Mouse (Mus musculus): ENCODE measurements around the gene Hspa2. TPM values are rescaled to one million over a fixed set of nuclear protein-coding genes. Genes with fewer than 3 reads are reported as not detected.

Gene Hspa2
- polyA plus RNA-seq, 1 experiment from 2014 or later: 12.5 TPM

- H3K4me3 ChIP-seq (ENCODE audit: low read length): no peak overlapping the region
- H3K27me3 ChIP-seq (ENCODE audit: insufficient read depth, low read length): peaks cover 19% of the 10 kb centered on the region
- no peak overlapping the region for H3K9ac ChIP-seq (replicated peaks; ENCODE audit: low read length)
- WGBS: 58% methylated on average over 3 of the region's 3 CpGs
- no peak for ATAC-seq (ENCODE audit: low FRiP score, low TSS enrichment)
- H3K4me2 ChIP-seq (replicated peaks; ENCODE audit: low read depth, low read length): no peak overlapping the region
- H3K36me3 ChIP-seq (ENCODE audit: insufficient read depth, low read length): no peaks in the 10 kb centered on the region
- H3K27ac ChIP-seq (ENCODE audit: low read length): no peak overlapping the region
- H3K9me3 ChIP-seq (ENCODE audit: low read length): no peaks in the 10 kb centered on the region
- peaks cover 22% of the 10 kb centered on the region for H3K4me1 ChIP-seq (ENCODE audit: insufficient read depth, low read length)
Observed at GRCm38 (mm10) chr12:76401674-76402073, 2.3 kb upstream of the Hspa2 start.

GRCm38 (mm10) chr12:76402991-76403885 lies 738 bp upstream of the Hspa2 start:
- peak overlapping the region; percentile 88 for H3K27ac ChIP-seq (ENCODE audit: low read length)
- peak overlapping the region; percentile 75 for H3K9ac ChIP-seq (replicated peaks; ENCODE audit: low read length)
- peak overlapping the region; percentile 70 for H3K4me3 ChIP-seq (ENCODE audit: low read length)
- H3K4me2 ChIP-seq (replicated peaks; ENCODE audit: low read depth, low read length): peak overlapping the region; percentile 83
- peak; percentile 92 for ATAC-seq (ENCODE audit: low FRiP score, low TSS enrichment)
- WGBS: 2% methylated on average over 52 of the region's 54 CpGs
- H3K4me1 ChIP-seq (ENCODE audit: insufficient read depth, low read length): peaks cover 22% of the 10 kb centered on the region
- no peaks in the 10 kb centered on the region for H3K36me3 ChIP-seq (ENCODE audit: insufficient read depth, low read length)
- peaks cover 29% of the 10 kb centered on the region for H3K27me3 ChIP-seq (ENCODE audit: insufficient read depth, low read length)
- no peaks in the 10 kb centered on the region for H3K9me3 ChIP-seq (ENCODE audit: low read length)

GRCm38 (mm10) chr12:76404836-76405182 lies 833 bp downstream of the Hspa2 start:
- no peaks in the 10 kb centered on the region for H3K36me3 ChIP-seq (ENCODE audit: insufficient read depth, low read length)
- no peak overlapping the region for H3K27ac ChIP-seq (ENCODE audit: low read length)
- H3K27me3 ChIP-seq (ENCODE audit: insufficient read depth, low read length): peaks cover 29% of the 10 kb centered on the region
- peak overlapping the region; percentile 70 for H3K4me3 ChIP-seq (ENCODE audit: low read length)
- no peak overlapping the region for H3K9ac ChIP-seq (replicated peaks; ENCODE audit: low read length)
- peak overlapping the region; percentile 83 for H3K4me2 ChIP-seq (replicated peaks; ENCODE audit: low read depth, low read length)
- no peaks in the 10 kb centered on the region for H3K9me3 ChIP-seq (ENCODE audit: low read length)
- 9% methylated on average over 20 of the region's 20 CpGs for WGBS
- H3K4me1 ChIP-seq (ENCODE audit: insufficient read depth, low read length): peaks cover 22% of the 10 kb centered on the region
- ATAC-seq (ENCODE audit: low FRiP score, low TSS enrichment): no peak

GRCm38 (mm10) chr12:76405183-76405970 lies 1.4 kb downstream of the Hspa2 start:
- Histone ChIP-seq H3K4me2 (replicated peaks; ENCODE audit: low read depth, low read length) (peak overlapping the region; percentile 83), H3K27me3 (ENCODE audit: insufficient read depth, low read length) (peaks cover 29% of the 10 kb centered on the region), H3K27ac (ENCODE audit: low read length) (no peak overlapping the region), H3K9me3 (ENCODE audit: low read length) (no peaks in the 10 kb centered on the region), H3K4me3 (ENCODE audit: low read length) (peak overlapping the region; percentile 70), H3K4me1 (ENCODE audit: insufficient read depth, low read length) (peaks cover 22% of the 10 kb centered on the region), H3K36me3 (ENCODE audit: insufficient read depth, low read length) (no peaks in the 10 kb centered on the region), H3K9ac (replicated peaks; ENCODE audit: low read length) (peak overlapping the region; percentile 44)
- WGBS: 3% methylated on average over 64 of the region's 64 CpGs
- ATAC-seq (ENCODE audit: low FRiP score, low TSS enrichment): no peak

GRCm38 (mm10) chr12:76405971-76406370 lies 2.0 kb downstream of the Hspa2 start:
- no peak overlapping the region for H3K27ac ChIP-seq (ENCODE audit: low read length)
- peaks cover 29% of the 10 kb centered on the region for H3K27me3 ChIP-seq (ENCODE audit: insufficient read depth, low read length)
- H3K4me3 ChIP-seq (ENCODE audit: low read length): peak overlapping the region; percentile 70
- H3K9ac ChIP-seq (replicated peaks; ENCODE audit: low read length): peak overlapping the region; percentile 44; the same call in 1 of the 2 replicates
- no peaks in the 10 kb centered on the region for H3K36me3 ChIP-seq (ENCODE audit: insufficient read depth, low read length)
- no peak for ATAC-seq (ENCODE audit: low FRiP score, low TSS enrichment)
- WGBS: 1% methylated on average over 23 of the region's 23 CpGs
- H3K4me1 ChIP-seq (ENCODE audit: insufficient read depth, low read length): peaks cover 22% of the 10 kb centered on the region
- H3K4me2 ChIP-seq (replicated peaks; ENCODE audit: low read depth, low read length): peak overlapping the region; percentile 83
- H3K9me3 ChIP-seq (ENCODE audit: low read length): no peaks in the 10 kb centered on the region

GRCm38 (mm10) chr12:76407184-76407583 lies 3.2 kb downstream of the Hspa2 start:
- WGBS: 24% methylated on average over 1 of the region's 1 CpGs
- H3K4me3 ChIP-seq (ENCODE audit: low read length): no peak overlapping the region
- H3K9me3 ChIP-seq (ENCODE audit: low read length): no peaks in the 10 kb centered on the region
- no peak overlapping the region for H3K27ac ChIP-seq (ENCODE audit: low read length)
- H3K4me1 ChIP-seq (ENCODE audit: insufficient read depth, low read length): peaks cover 22% of the 10 kb centered on the region
- no peak for ATAC-seq (ENCODE audit: low FRiP score, low TSS enrichment)
- H3K9ac ChIP-seq (replicated peaks; ENCODE audit: low read length): no peak overlapping the region
- no peak overlapping the region for H3K4me2 ChIP-seq (replicated peaks; ENCODE audit: low read depth, low read length)
- H3K27me3 ChIP-seq (ENCODE audit: insufficient read depth, low read length): peaks cover 29% of the 10 kb centered on the region
- no peaks in the 10 kb centered on the region for H3K36me3 ChIP-seq (ENCODE audit: insufficient read depth, low read length)

- no peaks in the 10 kb centered on the region for H3K9me3 ChIP-seq (ENCODE audit: low read length)
- no peak overlapping the region for H3K27ac ChIP-seq (ENCODE audit: low read length)
- H3K4me1 ChIP-seq (ENCODE audit: insufficient read depth, low read length): peaks cover 18% of the 10 kb centered on the region
- no peak overlapping the region for H3K4me2 ChIP-seq (replicated peaks; ENCODE audit: low read depth, low read length)
- no peaks in the 10 kb centered on the region for H3K36me3 ChIP-seq (ENCODE audit: insufficient read depth, low read length)
- WGBS: 49% methylated on average over 4 of the region's 4 CpGs
- H3K9ac ChIP-seq (replicated peaks; ENCODE audit: low read length): no peak overlapping the region
- ATAC-seq (ENCODE audit: low FRiP score, low TSS enrichment): no peak
- H3K27me3 ChIP-seq (ENCODE audit: insufficient read depth, low read length): peaks cover 29% of the 10 kb centered on the region
- H3K4me3 ChIP-seq (ENCODE audit: low read length): no peak overlapping the region
Observed at GRCm38 (mm10) chr12:76409166-76409565, 5.2 kb downstream of the Hspa2 start.

- H3K27ac ChIP-seq (ENCODE audit: low read length): no peak overlapping the region
Observed at GRCm38 (mm10) chr12:76415383-76416010, 11.5 kb downstream of the Hspa2 start.

GRCm38 (mm10) chr12:76417433-76417854 lies 13.5 kb downstream of the Hspa2 start, which contains the start of gene Ppp1r36:
Ppp1r36 (plus strand) TSS chr12:76417538.
- Histone ChIP-seq H3K9ac (replicated peaks; ENCODE audit: low read length) (peak within 1 kb of the TSS; percentile 61), H3K27me3 (ENCODE audit: insufficient read depth, low read length) (no peaks in the 10 kb centered on the region), H3K4me1 (ENCODE audit: insufficient read depth, low read length) (peaks cover 6% of the 10 kb centered on the region; the same call in 1 of the 2 replicates), H3K36me3 (ENCODE audit: insufficient read depth, low read length) (no peaks in the 10 kb centered on the region), H3K27ac (ENCODE audit: low read length) (peak within 1 kb of the TSS; percentile 70; the same call in 1 of the 2 replicates), H3K9me3 (ENCODE audit: low read length) (peaks cover 6% of the 10 kb centered on the region), H3K4me3 (ENCODE audit: low read length) (peak within 1 kb of the TSS; percentile 49), H3K4me2 (replicated peaks; ENCODE audit: low read depth, low read length) (peak within 1 kb of the TSS; percentile 82)
- 1% methylated on average over 37 of the region's 37 CpGs for WGBS
- ATAC-seq (ENCODE audit: low FRiP score, low TSS enrichment): peak; percentile 91

More at GRCm38 (mm10) chr12:76415383-76416010, 11.5 kb downstream of the Hspa2 start:
- no peak for ATAC-seq (ENCODE audit: low FRiP score, low TSS enrichment)
- WGBS: 87% methylated on average over 11 of the region's 12 CpGs
- Histone ChIP-seq H3K9me3 (ENCODE audit: low read length) (peaks cover 6% of the 10 kb centered on the region), H3K9ac (replicated peaks; ENCODE audit: low read length) (no peak overlapping the region), H3K4me2 (replicated peaks; ENCODE audit: low read depth, low read length) (no peak overlapping the region), H3K27me3 (ENCODE audit: insufficient read depth, low read length) (no peaks in the 10 kb centered on the region), H3K4me3 (ENCODE audit: low read length) (no peak overlapping the region), H3K4me1 (ENCODE audit: insufficient read depth, low read length) (peaks cover 6% of the 10 kb centered on the region; the same call in 1 of the 2 replicates), H3K36me3 (ENCODE audit: insufficient read depth, low read length) (no peaks in the 10 kb centered on the region)
